Mouse (Mus musculus): ENCODE measurements at regions not wholly inside any gene's neighbourhood (a gene's known extent, or its start where the extent isn't known, plus 50 kb on each side); places are given as distances from the start of the nearest gene placed in this dataset.

- DNase-seq, result no peak
These were observed 91.2 kb upstream of the Pabpc6 start for GRCm38 (mm10) chr17:9760706-9761059.

- DNase-seq, result no peak
These were observed 90.6 kb upstream of the Pabpc6 start for GRCm38 (mm10) chr17:9760026-9760705.

DNA sequence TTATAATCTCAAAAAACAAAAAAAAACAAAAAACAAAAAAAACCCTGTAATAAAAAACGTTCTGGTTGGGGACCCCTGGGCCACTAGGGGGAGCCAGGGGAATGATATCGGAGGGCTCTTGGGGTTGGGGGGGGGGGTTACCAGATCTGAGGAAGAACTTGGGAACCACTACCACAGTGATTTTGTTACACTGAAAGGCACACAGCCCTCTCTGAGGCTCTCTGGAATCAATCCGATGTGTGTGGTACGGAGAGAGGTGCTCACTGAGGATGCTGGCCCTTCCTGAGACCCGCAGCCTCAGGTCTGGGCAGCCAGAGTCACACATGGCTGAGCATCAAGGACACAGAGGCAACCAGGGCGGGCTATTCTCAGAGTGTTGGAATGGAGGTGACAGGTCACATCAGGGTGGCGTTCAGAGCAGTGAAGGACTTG lies 89.9 kb upstream of the Pabpc6 start:
- peak; percentile 31 to 36 for DNase-seq

DNA sequence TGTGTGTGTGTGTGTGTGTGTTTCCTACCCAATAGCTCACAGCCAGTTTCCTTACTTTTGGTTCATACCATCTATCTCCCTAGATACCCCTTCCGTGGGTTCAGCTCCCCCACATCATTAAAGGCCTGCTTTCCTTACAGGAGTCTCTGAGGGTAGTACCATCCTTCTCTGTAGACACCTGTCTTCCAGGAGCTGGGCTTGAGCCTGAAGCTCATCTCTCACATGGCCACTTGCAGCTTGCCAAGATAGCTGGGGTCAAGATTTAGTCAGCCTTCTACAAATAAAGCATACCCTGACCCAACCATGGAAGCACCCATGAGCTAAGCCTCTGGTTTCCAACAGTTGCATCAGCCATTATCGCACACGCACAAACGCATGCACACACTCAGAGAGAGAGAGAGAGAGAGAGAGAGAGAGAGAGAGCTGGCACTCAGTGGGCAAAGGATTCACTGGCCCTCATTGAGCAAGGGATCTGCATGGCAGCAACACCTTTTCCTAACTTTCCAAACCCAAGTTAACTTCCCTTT lies 88.3 kb upstream of the Pabpc6 start:
- no peak for DNase-seq

DNA sequence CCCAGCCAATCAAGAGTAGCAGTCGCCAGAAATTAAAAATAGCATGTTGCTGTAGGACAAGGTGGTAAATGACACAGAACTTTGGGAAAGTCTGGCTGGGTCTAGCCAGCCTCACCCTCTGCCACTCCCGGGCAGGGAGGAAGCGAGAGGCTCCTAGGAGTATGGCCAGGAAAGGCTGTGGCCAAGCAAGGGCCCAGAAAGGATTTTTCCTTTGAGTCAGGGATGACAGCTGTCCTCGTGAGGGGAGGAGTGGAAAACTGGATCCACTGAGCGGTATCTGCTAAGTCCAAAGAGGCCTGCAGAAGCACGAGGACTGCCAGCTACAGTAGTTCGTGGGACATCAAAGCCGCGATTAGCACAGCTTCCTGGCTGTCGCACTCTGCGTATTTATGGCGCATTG lies 87.2 kb upstream of the Pabpc6 start:
- DNase-seq, result peak; percentile 43 to 64

DNA sequence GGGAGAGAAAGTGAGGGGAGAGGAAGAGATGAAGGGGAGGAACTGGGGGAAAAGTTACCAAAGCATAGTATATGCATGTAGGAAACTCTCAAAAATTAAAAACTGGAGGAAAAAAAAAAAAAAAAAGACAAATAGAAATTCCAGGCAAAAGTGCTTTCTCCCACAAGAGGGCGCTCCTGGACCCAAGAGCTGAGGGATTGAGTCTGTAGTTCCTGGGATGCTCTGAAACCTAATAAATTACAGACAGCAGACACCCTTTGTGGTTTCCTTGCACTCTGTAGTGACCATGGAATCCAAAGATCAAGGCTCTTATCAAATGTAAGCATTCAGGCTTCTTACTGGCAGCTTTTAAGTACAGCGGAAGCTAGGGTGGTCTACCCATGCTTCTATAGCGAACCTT lies 86.7 kb upstream of the Pabpc6 start:
- peak; percentile 48 to 76 for DNase-seq

DNA sequence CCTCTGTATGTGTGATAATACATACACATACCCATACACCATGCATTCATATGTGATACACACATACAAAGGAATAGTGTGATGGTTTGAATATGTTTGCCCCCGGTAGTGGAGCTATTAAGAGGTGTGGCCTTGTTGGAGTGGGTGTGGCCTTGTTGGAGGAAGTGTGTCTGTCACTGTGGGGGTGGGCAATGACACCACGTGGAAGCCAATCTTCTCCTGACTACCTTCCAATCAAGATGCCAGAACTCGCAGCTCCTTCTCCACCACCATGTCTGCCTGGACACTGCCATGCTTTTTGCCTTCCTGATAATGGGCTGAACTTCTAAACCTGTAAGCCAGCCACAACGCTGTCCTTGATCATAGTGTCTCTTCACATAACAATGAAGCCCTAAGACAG lies 86.1 kb upstream of the Pabpc6 start:
- DNase-seq, result no peak

DNA sequence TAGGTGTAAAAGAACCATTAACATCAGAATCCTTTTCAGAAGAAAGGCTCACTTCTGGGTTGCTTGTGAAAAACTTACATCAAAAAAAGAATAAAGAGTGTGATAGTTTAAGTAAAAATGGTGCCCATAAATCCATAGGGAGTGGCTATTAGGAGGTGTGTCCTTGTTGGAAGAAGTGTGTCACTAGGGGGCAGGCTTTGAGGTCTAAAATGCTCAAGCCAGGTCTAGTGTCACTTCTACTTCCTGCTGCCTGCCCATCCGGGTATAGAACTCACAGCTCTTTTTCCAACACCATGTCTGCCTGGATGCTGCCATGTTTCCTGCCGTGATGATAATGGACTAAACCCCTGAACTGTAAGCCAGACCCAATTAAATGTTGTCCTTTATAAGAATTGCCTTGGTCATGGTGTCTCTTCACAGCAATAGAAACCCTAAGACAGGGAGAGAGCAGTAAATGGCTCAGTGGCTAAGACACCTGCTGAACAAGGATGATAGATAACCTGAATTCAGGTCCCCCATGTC lies 85.4 kb upstream of the Pabpc6 start:
- DNase-seq, result no peak

- no peak for DNase-seq
These were observed 83.3 kb upstream of the Pabpc6 start for GRCm38 (mm10) chr17:9752848-9753247.

DNA sequence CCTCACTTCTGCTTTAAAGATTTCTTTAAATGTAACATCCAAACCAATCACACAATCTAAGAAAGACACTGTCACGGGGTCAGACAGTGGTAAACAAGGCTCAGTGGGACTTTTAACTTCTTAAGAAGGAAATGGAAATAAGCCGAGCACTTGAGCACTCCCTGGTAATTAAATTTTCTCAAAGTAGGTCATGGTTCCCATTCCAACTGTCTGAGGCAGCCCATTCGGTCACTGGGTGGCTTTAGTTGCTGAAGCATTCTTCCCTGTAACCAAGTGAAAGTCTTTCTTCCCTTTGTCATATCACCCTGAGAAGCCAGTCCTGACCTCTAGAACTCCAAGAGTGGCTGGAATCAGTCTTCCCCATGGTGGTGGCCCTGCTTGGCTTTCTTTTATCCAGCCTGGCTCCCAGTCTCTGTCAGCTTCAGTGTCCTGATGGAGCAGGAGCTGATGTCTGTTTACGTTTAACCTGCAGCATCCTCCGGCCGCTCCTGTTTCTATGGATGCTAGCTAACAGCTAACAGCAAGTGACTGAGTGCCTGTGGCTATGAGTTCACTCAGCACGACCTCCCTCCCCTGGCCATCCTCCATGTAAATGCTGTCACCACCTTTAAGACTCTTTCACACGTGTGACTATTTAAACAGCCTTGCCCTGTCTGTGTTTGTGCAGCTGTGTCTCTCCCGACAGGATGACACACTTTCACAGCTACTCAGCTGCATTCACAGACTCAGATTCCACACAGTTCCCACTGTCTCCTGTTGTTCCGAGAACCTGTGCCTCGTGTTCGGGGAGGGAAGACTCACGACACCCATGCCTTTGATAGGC lies 82.0 kb upstream of the Pabpc6 start:
- DNase-seq, result no peak

GRCm38 (mm10) chr17:9750046-9750445 lies 80.5 kb upstream of the Pabpc6 start:
- no peak for DNase-seq

DNA sequence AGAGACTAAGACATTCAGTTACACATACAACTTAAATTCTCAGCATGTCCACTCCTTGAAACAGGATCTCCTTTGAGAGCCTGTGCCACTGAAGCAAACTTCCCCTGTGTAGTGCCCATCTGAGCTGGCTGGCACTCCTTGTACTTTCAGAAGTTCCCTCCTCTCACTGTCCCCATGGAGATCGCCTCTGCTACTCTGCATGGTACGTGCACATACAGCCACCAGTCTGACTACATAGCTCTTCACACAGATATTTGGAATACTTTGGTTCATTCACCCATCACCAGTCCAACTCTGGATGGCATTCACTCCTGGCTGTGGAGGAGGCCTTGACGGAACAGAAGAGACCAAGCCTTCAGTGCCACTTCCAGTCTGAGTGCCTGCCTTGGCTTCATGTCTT lies 79.8 kb upstream of the Pabpc6 start:
- no peak for DNase-seq

GRCm38 (mm10) chr17:9747893-9748292 lies 78.4 kb upstream of the Pabpc6 start:
- no peak for DNase-seq

DNA sequence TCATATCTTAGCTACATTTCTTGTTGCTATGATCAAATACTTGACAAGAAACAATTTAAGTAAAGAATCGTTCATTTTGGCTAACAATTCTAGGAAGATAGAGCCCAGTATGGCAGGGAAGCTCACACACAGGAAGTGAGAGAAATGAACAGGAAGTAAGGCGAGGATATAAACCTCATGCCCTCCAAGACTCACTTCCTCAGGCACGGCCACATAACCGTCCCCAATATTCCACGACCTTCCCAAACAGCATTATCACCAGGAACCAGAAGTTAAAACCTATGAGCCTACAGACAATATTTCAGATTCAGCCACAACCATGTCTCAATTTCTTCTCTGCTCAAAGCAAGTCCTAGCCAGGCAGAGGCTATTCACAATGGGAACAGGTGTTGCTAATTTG lies 73.8 kb upstream of the Pabpc6 start:
- no peak for DNase-seq

GRCm38 (mm10) chr17:9741321-9741720 lies 71.8 kb upstream of the Pabpc6 start:
- no peak for DNase-seq

DNA sequence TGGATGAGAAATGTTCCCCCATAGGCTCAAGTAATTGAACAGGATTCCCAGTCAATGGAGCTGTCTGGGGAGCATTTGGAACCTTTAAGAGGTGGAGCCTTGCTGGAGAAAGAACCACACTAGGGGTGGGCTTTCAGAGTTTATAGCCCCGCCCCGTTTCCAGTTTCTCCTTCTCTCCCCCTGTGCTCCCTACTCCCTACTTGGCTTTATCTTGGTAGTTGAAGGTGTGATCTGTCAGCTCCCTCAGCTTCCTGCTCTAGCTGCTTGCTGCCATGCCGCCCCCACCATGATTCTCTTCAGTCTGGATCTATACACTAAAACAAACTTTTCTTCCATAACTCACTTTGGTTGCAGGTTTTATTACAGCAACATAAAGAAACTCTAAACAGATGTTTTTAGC lies 59.5 kb upstream of the Pabpc6 start:
- DNase-seq, result no peak

GRCm38 (mm10) chr17:9725704-9726469 lies 56.4 kb upstream of the Pabpc6 start:
- DNase-seq, result peak; percentile 17 to 50

DNA sequence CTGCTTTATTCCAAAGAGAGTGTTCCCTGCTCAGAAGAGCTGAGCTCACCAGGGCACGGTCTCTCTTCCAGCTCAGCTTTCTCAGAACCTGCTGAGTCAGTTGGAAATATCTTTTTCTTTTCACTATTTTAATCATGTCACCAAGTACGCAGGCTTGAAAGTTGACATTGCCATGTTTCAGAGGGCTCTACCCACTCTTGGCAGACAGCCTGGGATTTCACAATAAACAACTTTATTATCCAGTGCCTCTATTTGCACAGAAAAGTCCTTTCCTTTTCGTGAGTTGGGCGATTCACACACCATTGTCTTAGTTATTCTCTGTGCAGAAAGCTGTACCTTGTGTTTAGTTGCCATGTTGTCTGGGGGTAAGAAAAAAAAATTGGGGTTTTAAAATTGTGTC lies 54.0 kb upstream of the Pabpc6 start:
- peak in 1 of 2 experiments; percentile 5 for DNase-seq

GRCm38 (mm10) chr17:9722709-9723108 lies 53.2 kb upstream of the Pabpc6 start:
- DNase-seq, result no peak

Measured in lung, postnatal 4 days (tissue).